In genomic region chr2:112481564-112481963, GRCm38 (mm10) we compare ENCODE assay signal across 7 mouse cellular contexts. TPM values are rescaled to one million over a fixed set of nuclear protein-coding genes. Genes with fewer than 3 reads are reported as not detected.
DNase-seq lines count a peak whose midpoint lies in the region; ATAC-seq lines count a peak whose summit lies in the region.

No protein-coding gene starts in this region.

- DNase-seq in 3134 (ENCODE audit: extremely low read depth, insufficient read length, low spot score) (peak; percentile 39), 416B (ENCODE audit: low read depth) (peak; percentile 73)
- peak; percentile 63 for DNase-seq in embryo, embryonic 10 days (ENCODE audit: low spot score)
- DNase-seq in intestine, embryonic 14.5 days (ENCODE audit: low spot score), result no peak
- no peak for DNase-seq in spleen, adult 12 weeks (ENCODE audit: low spot score)
- DNase-seq in frontal cortex, postnatal 10 days (ENCODE audit: low spot score in 2 of 2), result no peak

- H3K27ac ChIP-seq in intestine, embryonic 14.5 days (ENCODE audit: low read depth), result no peak overlapping the region

- H3K4me3 ChIP-seq in intestine, embryonic 14.5 days (ENCODE audit: low read depth, low read length), result no peak overlapping the region

- no peaks in the 10 kb centered on the region for H3K27me3 ChIP-seq in intestine, embryonic 14.5 days (replicated peaks; ENCODE audit: control insufficient read depth, insufficient read depth, low read length)

- H3K36me3 ChIP-seq in intestine, embryonic 14.5 days (ENCODE audit: control insufficient read depth, insufficient read depth, low read length), result no peaks in the 10 kb centered on the region

- H3K4me1 ChIP-seq in intestine, embryonic 14.5 days (replicated peaks; ENCODE audit: control insufficient read depth, insufficient read depth, low read length), result 0 out of 2 replicates have a peak, but pooled peaks cover 2% of the 10 kb centered on the region

- H3K4me2 ChIP-seq in intestine, embryonic 14.5 days (ENCODE audit: low read length), result no peak overlapping the region

- peak; percentile 50; the same call in 1 of the 2 replicates for ATAC-seq in intestine, embryonic 14.5 days (replicated peaks; ENCODE audit: low FRiP score, low TSS enrichment, low read depth)
- ATAC-seq in megakaryocyte-erythroid progenitor cell, adult 5-6 weeks (replicated peaks; ENCODE audit: low FRiP score, low TSS enrichment, poor library complexity, severe bottlenecking), result 0 out of 2 replicates have a peak, but pooled peaks have one; percentile 16

- 2% methylated on average over 2 of the region's 2 CpGs for WGBS in intestine, embryonic 14.5 days

- no peaks in the 10 kb centered on the region for H3K9me3 ChIP-seq in intestine, embryonic 14.5 days (ENCODE audit: control insufficient read depth, low read length)

- H3K9ac ChIP-seq in intestine, embryonic 14.5 days (ENCODE audit: low read length), result no peak overlapping the region

RNA-seq across cellular contexts. Expression of gene Chrm5, which starts 1.0 kb away (rescaled TPM):
- not detected in 2 replicates for polyA plus RNA-seq in intestine, embryonic 14.5 days (2014; fragmentation: Nextera tagmentation; extraction: Ambion mirVana)
- not detected in 2 replicates for total RNA-seq in megakaryocyte-erythroid progenitor cell, adult 5-6 weeks (2014; fragmentation: Nextera tagmentation)
- total RNA-seq in megakaryocyte-erythroid progenitor cell, adult 5-6 weeks (2017), result not detected in 2 replicates

RNA-seq across cellular contexts. Expression of gene Aven, which starts 11.2 kb away (rescaled TPM):
- 7.6 and 9.1 TPM in 2 replicates for polyA plus RNA-seq in intestine, embryonic 14.5 days (2014; fragmentation: Nextera tagmentation; extraction: Ambion mirVana)
- total RNA-seq in megakaryocyte-erythroid progenitor cell, adult 5-6 weeks (2014; fragmentation: Nextera tagmentation), result 11.9 and 27.4 TPM in 2 replicates
- total RNA-seq in megakaryocyte-erythroid progenitor cell, adult 5-6 weeks (2017), result 48.4 and 50.6 TPM in 2 replicates

RNA-seq across cellular contexts. Expression of gene Emc7, which starts 26.8 kb away (rescaled TPM):
- polyA plus RNA-seq in intestine, embryonic 14.5 days (2014; fragmentation: Nextera tagmentation; extraction: Ambion mirVana), result 16.9 and 17.5 TPM in 2 replicates
- total RNA-seq in megakaryocyte-erythroid progenitor cell, adult 5-6 weeks (2014; fragmentation: Nextera tagmentation), result 13.8 and 14.7 TPM in 2 replicates
- total RNA-seq in megakaryocyte-erythroid progenitor cell, adult 5-6 weeks (2017), result 9.7 and 10.5 TPM in 2 replicates

Comparison
In these comparisons a context has a peak if more than half of its experiments do, and no peak if none do; other contexts are left out.
1. DNase-seq: peak in 3134 (single experiment), 416B (single experiment) and embryo, embryonic 10 days (single experiment); none in intestine, embryonic 14.5 days (single experiment), spleen, adult 12 weeks (single experiment) and frontal cortex, postnatal 10 days (0 of 2).